In genomic region chr15:46022132-46022531, GRCm38 (mm10) we compare ENCODE assay signal across 27 mouse cellular contexts.
"Had no signal": no experiment of that assay in that cellular context is flagged by ENCODE, and none has a peak within 500 bp of the region (broad histone marks: within the 10 kb centered on the region; RNA-seq: fewer than 3 reads in every experiment).

No protein-coding gene starts in this region.

- H3K4me1 ChIP-seq: limb, embryonic 10.5 days; limb, embryonic 12.5 days; limb, embryonic 13.5 days; limb, embryonic 15.5 days; liver, embryonic 12.5 days; liver, embryonic 13.5 days; liver, embryonic 15.5 days; lung, embryonic 15.5 days; megakaryocyte, embryonic 14.5 days; midbrain, embryonic 10.5 days; midbrain, embryonic 12.5 days; midbrain, embryonic 13.5 days; midbrain, embryonic 15.5 days; neural tube, embryonic 12.5 days had no signal

- H3K9me3 ChIP-seq: limb, embryonic 10.5 days; limb, embryonic 12.5 days; limb, embryonic 13.5 days; limb, embryonic 15.5 days; liver, embryonic 12.5 days; liver, embryonic 13.5 days; liver, embryonic 15.5 days; lung, embryonic 15.5 days; megakaryocyte, embryonic 14.5 days; midbrain, embryonic 10.5 days; midbrain, embryonic 12.5 days; midbrain, embryonic 13.5 days; midbrain, embryonic 15.5 days; neural tube, embryonic 12.5 days had no signal

- H3K4me3 ChIP-seq: limb, embryonic 10.5 days; limb, embryonic 12.5 days; limb, embryonic 13.5 days; limb, embryonic 15.5 days; liver, embryonic 12.5 days; liver, embryonic 13.5 days; liver, embryonic 15.5 days; lung, embryonic 15.5 days; megakaryocyte, embryonic 14.5 days; midbrain, embryonic 10.5 days; midbrain, embryonic 12.5 days; midbrain, embryonic 13.5 days; midbrain, embryonic 15.5 days; myocyte; neural tube, embryonic 12.5 days had no signal

- H3K36me3 ChIP-seq: limb, embryonic 10.5 days; limb, embryonic 12.5 days; limb, embryonic 13.5 days; limb, embryonic 15.5 days; liver, embryonic 12.5 days; liver, embryonic 13.5 days; liver, embryonic 15.5 days; lung, embryonic 15.5 days; midbrain, embryonic 10.5 days; midbrain, embryonic 12.5 days; midbrain, embryonic 13.5 days; midbrain, embryonic 15.5 days; neural tube, embryonic 12.5 days had no signal

- H3K9ac ChIP-seq: limb, embryonic 12.5 days; limb, embryonic 13.5 days; limb, embryonic 15.5 days; liver, embryonic 12.5 days; liver, embryonic 13.5 days; liver, embryonic 14.5 days; liver, embryonic 15.5 days; liver, postnatal 0 days; lung, embryonic 14.5 days; lung, embryonic 15.5 days; midbrain, embryonic 12.5 days; midbrain, embryonic 13.5 days; midbrain, embryonic 15.5 days; neural tube, embryonic 12.5 days had no signal

- DNase-seq: left cerebral cortex, postnatal 4 days; liver; liver, embryonic 13.5 days; liver, postnatal 0 days; lung, adult 18-20 months; lung, adult 2 months; lung, embryonic 14.5 days; lung, postnatal 14 days; lung, postnatal 36 days; lung, postnatal 4 days; midbrain, embryonic 14.5 days had no signal

- H3K27ac ChIP-seq: limb, embryonic 10.5 days; limb, embryonic 12.5 days; limb, embryonic 13.5 days; limb, embryonic 15.5 days; liver, embryonic 12.5 days; liver, embryonic 13.5 days; liver, embryonic 14.5 days; liver, embryonic 15.5 days; lung, embryonic 15.5 days; macrophage; midbrain, embryonic 10.5 days; midbrain, embryonic 12.5 days; midbrain, embryonic 13.5 days; midbrain, embryonic 15.5 days; neural tube, embryonic 12.5 days had no signal
